Mouse (Mus musculus) midbrain, embryonic 14.5 days (tissue): ENCODE results near the gene Gm49325. TPM values are rescaled to one million over a fixed set of nuclear protein-coding genes. Genes with fewer than 3 reads are reported as not detected.
A peak's percentile ranks its signal among the peaks of the same experiment; 100 is the strongest.

Experiments used
- ATAC-seq: fragments of 200-750 bp; cut with Nextera tagmentation; 2 replicates; pipeline ENCODE4 v1.8.0; 2017; ENCODE audit warnings: moderate number of reproducible peaks, moderate library complexity; ENCODE audit not compliant: low FRiP score, low TSS enrichment
- DNase-seq: peaks from one replicate; pipeline ENCODE4 v3.0.0-alpha.2; 2015
- H3K27ac ChIP-seq: fragments of 300-500 bp; sonication (generic); replicated peaks from 2 replicates; pipeline ENCODE4 v1.5.1; 2014; ENCODE audit warnings: mild to moderate bottlenecking, low read depth, low read length, moderate library complexity
- H3K27me3 ChIP-seq: fragments of 300-500 bp; sonication (generic); 2 replicates; pipeline ENCODE4 v1.6.1; 2014; ENCODE audit warnings: low read length, control low read depth, mixed read lengths; ENCODE audit not compliant: control insufficient read depth, insufficient read depth
- H3K36me3 ChIP-seq: fragments of 300-500 bp; sonication (generic); 2 replicates; pipeline ENCODE4 v1.6.1; 2014; ENCODE audit warnings: low read length, control low read depth; ENCODE audit not compliant: control insufficient read depth, insufficient read depth
- H3K4me1 ChIP-seq: fragments of 300-500 bp; sonication (generic); 2 replicates; pipeline ENCODE4 v1.6.1; 2014; ENCODE audit warnings: mild to moderate bottlenecking, antibody characterized with exemption, low read length, control low read depth; ENCODE audit not compliant: control insufficient read depth, insufficient read depth
- H3K4me2 ChIP-seq: fragments of 300-500 bp; sonication (generic); 2 replicates; pipeline ENCODE4 v1.6.1; 2014; ENCODE audit warnings: mild to moderate bottlenecking, low read length, moderate library complexity
- H3K4me3 ChIP-seq: fragments of 300-500 bp; sonication (generic); replicated peaks from 2 replicates; pipeline ENCODE4 v1.5.1; 2014; ENCODE audit warnings: low read depth, low read length
- H3K9ac ChIP-seq: fragments of 300-500 bp; sonication (generic); replicated peaks from 2 replicates; pipeline ENCODE4 v1.6.1; 2014; ENCODE audit warnings: mild to moderate bottlenecking, low read length, moderate library complexity
- H3K9me3 ChIP-seq: fragments of 300-500 bp; sonication (generic); 2 replicates; pipeline ENCODE4 v1.6.1; 2016; ENCODE audit warnings: low read length, control low read depth, mixed read lengths; ENCODE audit not compliant: control insufficient read depth
- WGBS: fragments of 180-500 bp; shearing (Covaris S2); extraction: QIAGEN DNeasy Blood & Tissue Kit; methylation state at CpG from one replicate; pipeline ENCODE4 v1.1.7; 2014; 5-methylcytosine and 5-hydroxymethylcytosine counted together
- polyA plus RNA-seq: library from polyadenylated mRNA; unstranded; fragments of >200 nt; fragmentation: Nextera tagmentation; extraction: Ambion mirVana; gene quantifications from 2 replicates; pipeline ENCODE4 v1.2.1, GENCODE M21; 2014

Gene Gm49325
- polyA plus RNA-seq, 1 experiment from 2014 or later = 16.3 TPM

GRCm38 (mm10) chr10:77586637-77587036 is 19.4 kb upstream of the Gm49325 start:
- peaks cover 38% of the 10 kb centered on the region for H3K36me3 ChIP-seq
- no peak overlapping the region for H3K9ac ChIP-seq
- H3K9me3 ChIP-seq = no peaks in the 10 kb centered on the region
- H3K4me1 ChIP-seq = peaks cover 12% of the 10 kb centered on the region
- H3K27ac ChIP-seq = no peak overlapping the region
- no peak for DNase-seq
- H3K4me3 ChIP-seq = no peak overlapping the region
- ATAC-seq = no peak
- 89% methylated on average over 3 of the region's 3 CpGs for WGBS
- H3K4me2 ChIP-seq = no peak overlapping the region
- H3K27me3 ChIP-seq = no peaks in the 10 kb centered on the region

GRCm38 (mm10) chr10:77587091-77587775 is 18.8 kb upstream of the Gm49325 start:
- no peak overlapping the region for H3K9ac ChIP-seq
- H3K27me3 ChIP-seq = no peaks in the 10 kb centered on the region
- H3K4me3 ChIP-seq = no peak overlapping the region
- H3K4me2 ChIP-seq = no peak overlapping the region
- peaks cover 44% of the 10 kb centered on the region for H3K36me3 ChIP-seq
- peaks cover 11% of the 10 kb centered on the region for H3K4me1 ChIP-seq
- H3K9me3 ChIP-seq = no peaks in the 10 kb centered on the region
- H3K27ac ChIP-seq = no peak overlapping the region
- no peak for ATAC-seq
- no peak for DNase-seq
- 94% methylated on average over 6 of the region's 6 CpGs for WGBS

- peaks cover 49% of the 10 kb centered on the region for H3K36me3 ChIP-seq
- 79% methylated on average over 2 of the region's 2 CpGs for WGBS
- H3K27ac ChIP-seq = no peak overlapping the region
- H3K4me1 ChIP-seq = peaks cover 3% of the 10 kb centered on the region
- ATAC-seq (no peak), DNase-seq (no peak)
- H3K9me3 ChIP-seq = no peaks in the 10 kb centered on the region
- H3K27me3 ChIP-seq = no peaks in the 10 kb centered on the region
- H3K9ac ChIP-seq = no peak overlapping the region
- H3K4me2 ChIP-seq = no peak overlapping the region
- H3K4me3 ChIP-seq = no peak overlapping the region
These were observed 18.0 kb upstream of the Gm49325 start for GRCm38 (mm10) chr10:77588036-77588435.

GRCm38 (mm10) chr10:77589117-77589516 is 16.9 kb upstream of the Gm49325 start:
- WGBS = 92% methylated on average over 7 of the region's 7 CpGs
- H3K4me3 ChIP-seq = no peak overlapping the region
- ATAC-seq (no peak), DNase-seq (no peak)
- no peaks in the 10 kb centered on the region for H3K9me3 ChIP-seq
- H3K27ac ChIP-seq = 0 out of 2 replicates have a peak overlapping the region, but pooled peaks have one; percentile 5
- H3K9ac ChIP-seq = no peak overlapping the region
- no peaks in the 10 kb centered on the region for H3K4me1 ChIP-seq
- peaks cover 60% of the 10 kb centered on the region for H3K36me3 ChIP-seq
- H3K27me3 ChIP-seq = no peaks in the 10 kb centered on the region
- no peak overlapping the region for H3K4me2 ChIP-seq

GRCm38 (mm10) chr10:77589749-77590148 is 16.2 kb upstream of the Gm49325 start:
- no peaks in the 10 kb centered on the region for H3K27me3 ChIP-seq
- no peak for ATAC-seq
- no peak overlapping the region for H3K27ac ChIP-seq
- DNase-seq = no peak
- peaks cover 66% of the 10 kb centered on the region for H3K36me3 ChIP-seq
- H3K4me3 ChIP-seq = no peak overlapping the region
- no peak overlapping the region for H3K4me2 ChIP-seq
- H3K4me1 ChIP-seq = no peaks in the 10 kb centered on the region
- no peaks in the 10 kb centered on the region for H3K9me3 ChIP-seq
- no peak overlapping the region for H3K9ac ChIP-seq
- 79% methylated on average over 8 of the region's 8 CpGs for WGBS

- H3K9me3 ChIP-seq = no peaks in the 10 kb centered on the region
- no peak overlapping the region for H3K4me2 ChIP-seq
- ATAC-seq (peak; percentile 20; the same call in 1 of the 2 replicates), DNase-seq (peak; percentile 59)
- H3K36me3 ChIP-seq = peaks cover 77% of the 10 kb centered on the region
- no peak overlapping the region for H3K27ac ChIP-seq
- no peak overlapping the region for H3K4me3 ChIP-seq
- WGBS = 39% methylated on average over 6 of the region's 6 CpGs
- no peak overlapping the region for H3K9ac ChIP-seq
- no peaks in the 10 kb centered on the region for H3K27me3 ChIP-seq
- H3K4me1 ChIP-seq = no peaks in the 10 kb centered on the region
These were observed 15.2 kb upstream of the Gm49325 start for GRCm38 (mm10) chr10:77590812-77591211.

GRCm38 (mm10) chr10:77591546-77591945 is 14.5 kb upstream of the Gm49325 start:
- 85% methylated on average over 6 of the region's 6 CpGs for WGBS
- Histone ChIP-seq H3K4me1 (no peaks in the 10 kb centered on the region), H3K27ac (no peak overlapping the region), H3K27me3 (no peaks in the 10 kb centered on the region), H3K9me3 (no peaks in the 10 kb centered on the region), H3K36me3 (peaks cover 84% of the 10 kb centered on the region), H3K9ac (no peak overlapping the region), H3K4me2 (no peak overlapping the region), H3K4me3 (no peak overlapping the region)
- ATAC-seq (no peak), DNase-seq (no peak)

GRCm38 (mm10) chr10:77596060-77596459 is 9.9 kb upstream of the Gm49325 start:
- WGBS = 88% methylated on average over 2 of the region's 2 CpGs
- Histone ChIP-seq H3K27ac (no peak overlapping the region), H3K9ac (no peak overlapping the region), H3K27me3 (no peaks in the 10 kb centered on the region), H3K4me1 (no peaks in the 10 kb centered on the region), H3K36me3 (peaks cover 82% of the 10 kb centered on the region), H3K4me3 (no peak overlapping the region), H3K4me2 (no peak overlapping the region), H3K9me3 (no peaks in the 10 kb centered on the region)
- no peak for ATAC-seq
- no peak for DNase-seq

GRCm38 (mm10) chr10:77603021-77603420 is 3.0 kb upstream of the Gm49325 start:
- no peak for ATAC-seq
- H3K27ac ChIP-seq = no peak overlapping the region
- DNase-seq = no peak
- H3K4me3 ChIP-seq = no peak overlapping the region
- H3K9me3 ChIP-seq = no peaks in the 10 kb centered on the region
- peaks cover 16% of the 10 kb centered on the region for H3K36me3 ChIP-seq
- peaks cover 12% of the 10 kb centered on the region for H3K4me1 ChIP-seq
- no peaks in the 10 kb centered on the region for H3K27me3 ChIP-seq
- H3K9ac ChIP-seq = no peak overlapping the region
- WGBS = 53% methylated on average over 4 of the region's 4 CpGs
- H3K4me2 ChIP-seq = no peak overlapping the region
